Mouse (Mus musculus): ENCODE data around the gene Mosmo.
"Not testable (repeated sequence)": the region's sequence is repeated elsewhere in the genome, so short reads cannot be mapped to it uniquely, and the experiment has no call there.

Gene Mosmo

GRCm38 (mm10) chr7:120712071-120712470, 34.7 kb downstream of the Mosmo start:
- DNase-seq: no peak

- no peak for DNase-seq
These were observed 35.8 kb downstream of the Mosmo start for GRCm38 (mm10) chr7:120713225-120713624.

GRCm38 (mm10) chr7:120713951-120714350, 36.5 kb downstream of the Mosmo start:
- DNase-seq: not testable (repeated sequence)

- no peak for DNase-seq
These were observed 39.8 kb downstream of the Mosmo start for GRCm38 (mm10) chr7:120717261-120717660.

- DNase-seq: no peak
These were observed 43.6 kb downstream of the Mosmo start for GRCm38 (mm10) chr7:120721051-120721450.

GRCm38 (mm10) chr7:120721456-120721855, 44.0 kb downstream of the Mosmo start:
- no peak for DNase-seq

GRCm38 (mm10) chr7:120722063-120722462, 44.6 kb downstream of the Mosmo start:
- DNase-seq: no peak

GRCm38 (mm10) chr7:120722839-120723278, 45.4 kb downstream of the Mosmo start:
- no peak for DNase-seq

GRCm38 (mm10) chr7:120727581-120727980, 50.2 kb downstream of the Mosmo start:
- no peak for DNase-seq

- no peak for DNase-seq
These were observed 52.2 kb downstream of the Mosmo start for GRCm38 (mm10) chr7:120729635-120730034.

GRCm38 (mm10) chr7:120732906-120733305, 55.5 kb downstream of the Mosmo start:
- DNase-seq: no peak

- no peak for DNase-seq
These were observed 61.6 kb downstream of the Mosmo start, which contains the start of gene Vwa3a for GRCm38 (mm10) chr7:120739018-120739417. Vwa3a (plus strand) TSS chr7:120739318.

- DNase-seq: peak; percentile 25
These were observed 62.2 kb downstream of the Mosmo start for GRCm38 (mm10) chr7:120739558-120740101.

- no peak for DNase-seq
These were observed 66.2 kb downstream of the Mosmo start for GRCm38 (mm10) chr7:120743366-120744351.

GRCm38 (mm10) chr7:120744606-120745005, 67.2 kb downstream of the Mosmo start:
- no peak for DNase-seq

- no peak for DNase-seq
These were observed 68.6 kb downstream of the Mosmo start for GRCm38 (mm10) chr7:120746029-120746428.

- DNase-seq: no peak
These were observed 69.4 kb downstream of the Mosmo start for GRCm38 (mm10) chr7:120746821-120747220.

GRCm38 (mm10) chr7:120748478-120748877, 71.1 kb downstream of the Mosmo start:
- DNase-seq: no peak

- DNase-seq: no peak
These were observed 73.9 kb downstream of the Mosmo start for GRCm38 (mm10) chr7:120751330-120751729.

- DNase-seq: no peak
These were observed 74.5 kb downstream of the Mosmo start for GRCm38 (mm10) chr7:120751906-120752305.

GRCm38 (mm10) chr7:120754671-120755070, 77.3 kb downstream of the Mosmo start:
- DNase-seq: peak; percentile 94

- no peak for DNase-seq
These were observed 90.0 kb downstream of the Mosmo start for GRCm38 (mm10) chr7:120767369-120767768.

- no peak for DNase-seq
These were observed 94.0 kb downstream of the Mosmo start for GRCm38 (mm10) chr7:120771389-120771788.

- DNase-seq: no peak
These were observed 100.6 kb downstream of the Mosmo start for GRCm38 (mm10) chr7:120778012-120778411.

Data from right cerebral cortex, postnatal 4 days (tissue).